ENCODE assay signal across 15 mouse cellular contexts in the genomic region with DNA sequence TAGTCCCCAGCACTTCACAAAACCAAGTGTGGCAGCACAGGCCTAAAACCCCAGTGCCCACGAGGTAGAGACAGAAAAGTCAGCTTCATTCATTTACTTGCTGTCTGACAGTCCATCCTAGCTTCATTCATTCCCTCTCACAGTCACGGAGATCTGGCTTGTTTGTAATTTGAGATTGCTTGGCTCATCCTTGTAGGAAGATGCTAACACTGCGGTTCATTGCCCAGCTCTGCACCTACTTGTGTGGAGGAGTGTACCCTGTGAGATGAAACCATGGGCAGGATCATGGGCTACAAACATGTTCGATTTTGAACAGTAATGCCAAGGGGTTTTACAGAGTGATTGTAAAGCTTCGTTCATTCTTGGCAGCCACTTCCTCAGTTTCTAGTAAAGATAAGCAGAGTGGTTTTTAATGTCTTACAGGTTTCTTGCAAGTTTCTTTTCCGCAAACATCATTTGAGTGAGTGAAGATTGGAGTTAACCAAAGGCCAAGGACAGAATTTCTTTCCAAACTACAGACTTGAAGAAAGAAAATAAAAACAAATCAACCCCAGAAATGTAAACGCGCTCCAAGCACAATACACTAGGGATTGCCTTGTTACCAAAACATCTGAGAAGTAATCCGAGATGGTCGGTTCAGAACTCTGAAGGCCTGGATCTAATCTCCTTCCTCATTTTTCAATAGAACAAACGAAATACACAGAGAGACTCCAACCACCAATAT. TPM values are rescaled to one million over a fixed set of nuclear protein-coding genes. Genes with fewer than 3 reads are reported as not detected.
DNase-seq lines count a peak whose midpoint lies in the region; ATAC-seq and TF ChIP-seq lines count a peak whose summit lies in the region.
"Had no signal": no experiment of that assay in that cellular context is flagged by ENCODE, and none has a peak within 500 bp of the region (broad histone marks: within the 10 kb centered on the region; RNA-seq: fewer than 3 reads in every experiment).

No protein-coding gene starts in this region.

- DNase-seq in kidney, postnatal 25 days: no peak
- DNase-seq in lung, postnatal 0 days (ENCODE audit: low spot score): peak; percentile 4
- no peak for DNase-seq in lung, postnatal 4 days
- peak; percentile 91 for DNase-seq in embryonic facial prominence, embryonic 14.5 days (ENCODE audit: low spot score)
- no peak for DNase-seq in thymus, postnatal 25 days
- DNase-seq in frontal cortex, adult 2 months (ENCODE audit: extremely low spot score in 1 of 2, low spot score in 1 of 2): no peak
- DNase-seq: cerebellum, adult 11 months; forebrain, postnatal 0 days; right cerebral cortex, postnatal 4 days had no signal

- peaks cover 8% of the 10 kb centered on the region; the same call in 1 of the 2 replicates for H3K4me1 ChIP-seq in kidney, embryonic 15.5 days
- H3K4me1 ChIP-seq in lung, postnatal 0 days (ENCODE audit: insufficient read depth, low read depth, low read length): peaks cover 4% of the 10 kb centered on the region; the same call in 1 of the 2 replicates
- H3K4me1 ChIP-seq in embryonic facial prominence, embryonic 14.5 days (ENCODE audit: control insufficient read depth, insufficient read depth, low read length): 0 out of 2 replicates have a peak, but pooled peaks cover 5% of the 10 kb centered on the region
- H3K4me1 ChIP-seq: midbrain, embryonic 13.5 days; neural tube, embryonic 12.5 days had no signal

- H3K9me3 ChIP-seq in kidney, embryonic 15.5 days (replicated peaks): no peaks in the 10 kb centered on the region
- H3K9me3 ChIP-seq in lung, postnatal 0 days (ENCODE audit: low read length): no peaks in the 10 kb centered on the region
- no peaks in the 10 kb centered on the region for H3K9me3 ChIP-seq in embryonic facial prominence, embryonic 14.5 days (ENCODE audit: control insufficient read depth, low read length)
- H3K9me3 ChIP-seq: midbrain, embryonic 13.5 days; neural tube, embryonic 12.5 days had no signal

- no peak overlapping the region for H3K9ac ChIP-seq in kidney, embryonic 15.5 days
- no peak overlapping the region for H3K9ac ChIP-seq in lung, postnatal 0 days (replicated peaks; ENCODE audit: low read depth)
- H3K9ac ChIP-seq in embryonic facial prominence, embryonic 14.5 days (ENCODE audit: low read depth, low read length): no peak overlapping the region
- H3K9ac ChIP-seq: forebrain, postnatal 0 days; liver, postnatal 0 days; midbrain, embryonic 13.5 days; neural tube, embryonic 12.5 days had no signal

- no peak; the same call in 1 of the 2 replicates for ATAC-seq in kidney, embryonic 15.5 days (replicated peaks; ENCODE audit: low FRiP score)
- no peak for ATAC-seq in lung, postnatal 0 days
- peak; percentile 60 for ATAC-seq in embryonic facial prominence, embryonic 14.5 days (ENCODE audit: low read depth)
- ATAC-seq: forebrain, postnatal 0 days; liver, postnatal 0 days; midbrain, embryonic 13.5 days had no signal

- TF ChIP-seq CTCF in lung, postnatal 0 days (IDR thresholded peaks at IDR 0.05): no peak

- H3K27me3 ChIP-seq in kidney, embryonic 15.5 days: no peaks in the 10 kb centered on the region
- no peaks in the 10 kb centered on the region for H3K27me3 ChIP-seq in lung, postnatal 0 days (replicated peaks; ENCODE audit: insufficient read depth, low read length)
- no peaks in the 10 kb centered on the region for H3K27me3 ChIP-seq in embryonic facial prominence, embryonic 14.5 days (replicated peaks; ENCODE audit: control insufficient read depth, insufficient read depth, low read length)
- H3K27me3 ChIP-seq: midbrain, embryonic 13.5 days; neural tube, embryonic 12.5 days had no signal

- no peak overlapping the region for H3K4me2 ChIP-seq in kidney, embryonic 15.5 days
- H3K4me2 ChIP-seq in lung, postnatal 0 days (replicated peaks; ENCODE audit: low read depth, low read length): no peak overlapping the region
- 0 out of 2 replicates have a peak overlapping the region, but pooled peaks have one; percentile 7 for H3K4me2 ChIP-seq in embryonic facial prominence, embryonic 14.5 days (ENCODE audit: low read depth, low read length)
- H3K4me2 ChIP-seq: heart, embryonic 11.5 days; midbrain, embryonic 13.5 days; neural tube, embryonic 12.5 days had no signal

- H3K27ac ChIP-seq in kidney, embryonic 15.5 days: 0 out of 2 replicates have a peak overlapping the region, but pooled peaks have one; percentile 18
- no peak overlapping the region for H3K27ac ChIP-seq in lung, postnatal 0 days (ENCODE audit: low read length)
- H3K27ac ChIP-seq in embryonic facial prominence, embryonic 14.5 days (replicated peaks; ENCODE audit: low read depth, low read length): peak overlapping the region; percentile 46; the same call in 1 of the 2 replicates
- H3K27ac ChIP-seq: layer of hippocampus, adult 2 months; midbrain, embryonic 13.5 days; neural tube, embryonic 12.5 days had no signal

- TF ChIP-seq EP300 in lung, postnatal 0 days (IDR thresholded peaks at IDR 0.05): no peak

- WGBS in kidney, embryonic 15.5 days: 36% methylated on average over 11 of the region's 11 CpGs
- 32% methylated on average over 11 of the region's 11 CpGs for WGBS in lung, postnatal 0 days
- WGBS in embryonic facial prominence, embryonic 14.5 days: 25% methylated on average over 11 of the region's 11 CpGs

- H3K4me3 ChIP-seq in kidney, embryonic 15.5 days (replicated peaks): no peak overlapping the region
- H3K4me3 ChIP-seq in lung, postnatal 0 days (ENCODE audit: low read depth, low read length): no peak overlapping the region
- no peak overlapping the region for H3K4me3 ChIP-seq in embryonic facial prominence, embryonic 14.5 days (ENCODE audit: low read depth, low read length)
- H3K4me3 ChIP-seq: layer of hippocampus, adult 2 months; midbrain, embryonic 13.5 days; neural tube, embryonic 12.5 days had no signal

- no peaks in the 10 kb centered on the region for H3K36me3 ChIP-seq in kidney, embryonic 15.5 days
- no peaks in the 10 kb centered on the region for H3K36me3 ChIP-seq in lung, postnatal 0 days (ENCODE audit: insufficient read depth, low read length)
- no peaks in the 10 kb centered on the region for H3K36me3 ChIP-seq in embryonic facial prominence, embryonic 14.5 days (ENCODE audit: control insufficient read depth, insufficient read depth, low read length)
- H3K36me3 ChIP-seq: midbrain, embryonic 13.5 days; neural tube, embryonic 12.5 days had no signal

RNA-seq across cellular contexts. Expression of gene Gfod1, which starts 27.9 kb away (rescaled TPM):
- 0.28 and 0.65 TPM in 2 replicates for polyA plus RNA-seq in kidney, embryonic 15.5 days (2015; fragmentation: Nextera tagmentation; extraction: Ambion mirVana)
- polyA plus RNA-seq in lung, postnatal 0 days (2015; fragmentation: Nextera tagmentation; extraction: Ambion mirVana): 1.6 and 2.0 TPM in 2 replicates
- 1.2 and 1.8 TPM in 2 replicates for polyA plus RNA-seq in embryonic facial prominence, embryonic 14.5 days (2014; fragmentation: Nextera tagmentation; extraction: Ambion mirVana)
- 27.0 and 29.0 TPM in 2 replicates for polyA plus RNA-seq in frontal cortex, adult 2 months (2012; rRNA removed)

RNA-seq across cellular contexts. Expression of gene Sirt5, which starts 33.4 kb away (rescaled TPM):
- 19.6 and 21.5 TPM in 2 replicates for polyA plus RNA-seq in kidney, embryonic 15.5 days (2015; fragmentation: Nextera tagmentation; extraction: Ambion mirVana)
- polyA plus RNA-seq in lung, postnatal 0 days (2015; fragmentation: Nextera tagmentation; extraction: Ambion mirVana): 11.9 and 15.6 TPM in 2 replicates
- polyA plus RNA-seq in embryonic facial prominence, embryonic 14.5 days (2014; fragmentation: Nextera tagmentation; extraction: Ambion mirVana): 14.8 and 18.2 TPM in 2 replicates
- 16.4 and 19.5 TPM in 2 replicates for polyA plus RNA-seq in frontal cortex, adult 2 months (2012; rRNA removed)

Comparison
In these comparisons a context has a peak if more than half of its experiments do, and no peak if none do; other contexts are left out.
1. DNase-seq: peak in lung, postnatal 0 days (single experiment) and embryonic facial prominence, embryonic 14.5 days (single experiment); none in kidney, postnatal 25 days (0 of 2), lung, postnatal 4 days (0 of 2), thymus, postnatal 25 days (single experiment) and frontal cortex, adult 2 months (0 of 2).